Mouse (Mus musculus): Measurements from ENCODE around the gene Gys1. TPM values are rescaled to one million over a fixed set of nuclear protein-coding genes. Genes with fewer than 3 reads are reported as not detected.

The Gys1 gene
- polyA plus RNA-seq, 1 experiment, result 24.4 TPM

- peak within 1 kb of the TSS; percentile 22 for H3K4me3 ChIP-seq (ENCODE audit: low read depth, low read length)
- no peak within 1 kb of the TSS for H3K9ac ChIP-seq (ENCODE audit: low read depth, poor library complexity, severe bottlenecking)
- H3K9me3 ChIP-seq (replicated peaks; ENCODE audit: control insufficient read depth, insufficient read depth, low read length, poor library complexity, severe bottlenecking), result no peaks in the 10 kb centered on the region
- H3K4me1 ChIP-seq (ENCODE audit: control insufficient read depth, insufficient read depth, low read length), result peaks cover 7% of the 10 kb centered on the region
- TF ChIP-seq EP300 (IDR thresholded peaks at IDR 0.05; ENCODE audit: insufficient read depth, low read depth, low read length), result no peak
- no peak for TF ChIP-seq POLR2A (IDR thresholded peaks at IDR 0.05; ENCODE audit: insufficient read depth, low read length)
- no peak for TF ChIP-seq CTCF (IDR thresholded peaks at IDR 0.05; ENCODE audit: low read depth, low read length)
- H3K27me3 ChIP-seq (ENCODE audit: control insufficient read depth, insufficient read depth, low read length, poor library complexity, severe bottlenecking), result no peaks in the 10 kb centered on the region
- peaks cover 43% of the 10 kb centered on the region for H3K36me3 ChIP-seq (ENCODE audit: control insufficient read depth, insufficient read depth, low read length, poor library complexity, severe bottlenecking)
- H3K27ac ChIP-seq (ENCODE audit: insufficient read depth, low read length), result peak within 1 kb of the TSS; percentile 7; the same call in 1 of the 2 replicates
These were observed 14.1 kb upstream of the Gys1 start, which contains the start of gene Lhb for GRCm38 (mm10) chr7:45420615-45420919. Gene Lhb (plus strand): TSS chr7:45420820.

GRCm38 (mm10) chr7:45421194-45421593 lies 13.4 kb upstream of the Gys1 start:
- no peak overlapping the region for H3K27ac ChIP-seq (ENCODE audit: insufficient read depth, low read length)
- H3K36me3 ChIP-seq (ENCODE audit: control insufficient read depth, insufficient read depth, low read length, poor library complexity, severe bottlenecking), result peaks cover 43% of the 10 kb centered on the region
- H3K4me3 ChIP-seq (ENCODE audit: low read depth, low read length), result no peak overlapping the region
- no peaks in the 10 kb centered on the region for H3K27me3 ChIP-seq (ENCODE audit: control insufficient read depth, insufficient read depth, low read length, poor library complexity, severe bottlenecking)
- TF ChIP-seq POLR2A (IDR thresholded peaks at IDR 0.05; ENCODE audit: insufficient read depth, low read length), result no peak
- no peak for TF ChIP-seq CTCF (IDR thresholded peaks at IDR 0.05; ENCODE audit: low read depth, low read length)
- TF ChIP-seq EP300 (IDR thresholded peaks at IDR 0.05; ENCODE audit: insufficient read depth, low read depth, low read length), result no peak
- peaks cover 7% of the 10 kb centered on the region for H3K4me1 ChIP-seq (ENCODE audit: control insufficient read depth, insufficient read depth, low read length)
- H3K9ac ChIP-seq (ENCODE audit: low read depth, poor library complexity, severe bottlenecking), result no peak overlapping the region
- no peaks in the 10 kb centered on the region for H3K9me3 ChIP-seq (replicated peaks; ENCODE audit: control insufficient read depth, insufficient read depth, low read length, poor library complexity, severe bottlenecking)

GRCm38 (mm10) chr7:45426556-45426955 lies 8.1 kb upstream of the Gys1 start:
- no peaks in the 10 kb centered on the region for H3K9me3 ChIP-seq (replicated peaks; ENCODE audit: control insufficient read depth, insufficient read depth, low read length, poor library complexity, severe bottlenecking)
- H3K27me3 ChIP-seq (ENCODE audit: control insufficient read depth, insufficient read depth, low read length, poor library complexity, severe bottlenecking), result no peaks in the 10 kb centered on the region
- TF ChIP-seq CTCF (IDR thresholded peaks at IDR 0.05; ENCODE audit: low read depth, low read length) (no peak), POLR2A (IDR thresholded peaks at IDR 0.05; ENCODE audit: insufficient read depth, low read length) (no peak), EP300 (IDR thresholded peaks at IDR 0.05; ENCODE audit: insufficient read depth, low read depth, low read length) (no peak)
- H3K4me3 ChIP-seq (ENCODE audit: low read depth, low read length), result no peak overlapping the region
- H3K36me3 ChIP-seq (ENCODE audit: control insufficient read depth, insufficient read depth, low read length, poor library complexity, severe bottlenecking), result peaks cover 71% of the 10 kb centered on the region
- no peak overlapping the region for H3K27ac ChIP-seq (ENCODE audit: insufficient read depth, low read length)
- H3K4me1 ChIP-seq (ENCODE audit: control insufficient read depth, insufficient read depth, low read length), result peaks cover 8% of the 10 kb centered on the region
- no peak overlapping the region for H3K9ac ChIP-seq (ENCODE audit: low read depth, poor library complexity, severe bottlenecking)

- Histone ChIP-seq H3K4me1 (ENCODE audit: control insufficient read depth, insufficient read depth, low read length) (peaks cover 14% of the 10 kb centered on the region), H3K36me3 (ENCODE audit: control insufficient read depth, insufficient read depth, low read length, poor library complexity, severe bottlenecking) (peaks cover 22% of the 10 kb centered on the region), H3K27me3 (ENCODE audit: control insufficient read depth, insufficient read depth, low read length, poor library complexity, severe bottlenecking) (no peaks in the 10 kb centered on the region), H3K4me3 (ENCODE audit: low read depth, low read length) (peak overlapping the region; percentile 99), H3K9ac (ENCODE audit: low read depth, poor library complexity, severe bottlenecking) (peak overlapping the region; percentile 77), H3K9me3 (replicated peaks; ENCODE audit: control insufficient read depth, insufficient read depth, low read length, poor library complexity, severe bottlenecking) (no peaks in the 10 kb centered on the region), H3K27ac (ENCODE audit: insufficient read depth, low read length) (peak overlapping the region; percentile 1; the same call in 1 of the 2 replicates)
- no peak for TF ChIP-seq EP300 (IDR thresholded peaks at IDR 0.05; ENCODE audit: insufficient read depth, low read depth, low read length)
- TF ChIP-seq POLR2A (IDR thresholded peaks at IDR 0.05; ENCODE audit: insufficient read depth, low read length), result no peak
- no peak for TF ChIP-seq CTCF (IDR thresholded peaks at IDR 0.05; ENCODE audit: low read depth, low read length)
These were observed 825 bp upstream of the Gys1 start for GRCm38 (mm10) chr7:45433835-45434202.

GRCm38 (mm10) chr7:45435038-45435437 lies 394 bp downstream of the Gys1 start:
- Histone ChIP-seq H3K27me3 (ENCODE audit: control insufficient read depth, insufficient read depth, low read length, poor library complexity, severe bottlenecking) (no peaks in the 10 kb centered on the region), H3K4me3 (ENCODE audit: low read depth, low read length) (peak overlapping the region; percentile 89), H3K4me1 (ENCODE audit: control insufficient read depth, insufficient read depth, low read length) (peaks cover 12% of the 10 kb centered on the region), H3K9ac (ENCODE audit: low read depth, poor library complexity, severe bottlenecking) (peak overlapping the region; percentile 55), H3K36me3 (ENCODE audit: control insufficient read depth, insufficient read depth, low read length, poor library complexity, severe bottlenecking) (peaks cover 16% of the 10 kb centered on the region), H3K9me3 (replicated peaks; ENCODE audit: control insufficient read depth, insufficient read depth, low read length, poor library complexity, severe bottlenecking) (no peaks in the 10 kb centered on the region), H3K27ac (ENCODE audit: insufficient read depth, low read length) (no peak overlapping the region)
- no peak for TF ChIP-seq POLR2A (IDR thresholded peaks at IDR 0.05; ENCODE audit: insufficient read depth, low read length)

- no peak for TF ChIP-seq EP300 (IDR thresholded peaks at IDR 0.05; ENCODE audit: insufficient read depth, low read depth, low read length)
- TF ChIP-seq POLR2A (IDR thresholded peaks at IDR 0.05; ENCODE audit: insufficient read depth, low read length), result no peak
- no peak for TF ChIP-seq CTCF (IDR thresholded peaks at IDR 0.05; ENCODE audit: low read depth, low read length)
These were observed 1.8 kb downstream of the Gys1 start for GRCm38 (mm10) chr7:45436444-45436843.

More at GRCm38 (mm10) chr7:45436444-45436843, 1.8 kb downstream of the Gys1 start:
- no peak overlapping the region for H3K27ac ChIP-seq (ENCODE audit: insufficient read depth, low read length)
- peaks cover 8% of the 10 kb centered on the region for H3K4me1 ChIP-seq (ENCODE audit: control insufficient read depth, insufficient read depth, low read length)
- H3K4me3 ChIP-seq (ENCODE audit: low read depth, low read length), result no peak overlapping the region
- H3K9me3 ChIP-seq (replicated peaks; ENCODE audit: control insufficient read depth, insufficient read depth, low read length, poor library complexity, severe bottlenecking), result no peaks in the 10 kb centered on the region
- H3K36me3 ChIP-seq (ENCODE audit: control insufficient read depth, insufficient read depth, low read length, poor library complexity, severe bottlenecking), result peaks cover 6% of the 10 kb centered on the region
- no peak overlapping the region for H3K9ac ChIP-seq (ENCODE audit: low read depth, poor library complexity, severe bottlenecking)
- no peaks in the 10 kb centered on the region for H3K27me3 ChIP-seq (ENCODE audit: control insufficient read depth, insufficient read depth, low read length, poor library complexity, severe bottlenecking)
